Mouse (Mus musculus): ENCODE data around the gene Hivep3. TPM values are rescaled to one million over a fixed set of nuclear protein-coding genes. Genes with fewer than 3 reads are reported as not detected.

Gene Hivep3
- polyA plus RNA-seq, 1 experiment from 2014 or later, result 3.2 TPM

DNA sequence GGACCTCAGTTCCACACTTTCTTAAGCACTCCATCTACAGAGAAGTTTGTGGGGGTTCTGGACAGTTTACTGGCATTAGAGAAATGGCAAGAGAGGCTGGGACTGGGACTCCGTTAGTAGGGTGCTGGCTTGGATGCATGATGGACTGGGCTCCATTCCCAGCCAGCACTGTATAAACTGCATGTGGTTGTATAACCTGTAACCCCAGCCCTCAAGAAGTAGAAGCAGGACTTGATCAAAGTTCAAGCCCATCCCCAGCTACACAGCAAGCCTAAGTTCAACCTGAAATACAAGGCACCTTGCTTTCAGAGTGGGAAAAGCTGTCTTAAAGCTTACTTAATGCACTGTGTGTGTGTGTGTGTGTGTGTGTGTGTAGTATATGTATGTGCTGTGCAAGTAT, 226.3 kb downstream of the Hivep3 start:
- H3K9me3 ChIP-seq, result no peaks in the 10 kb centered on the region
- peak overlapping the region; percentile 86 for H3K27ac ChIP-seq
- WGBS, result 79% methylated on average over 1 of the region's 1 CpGs
- DNase-seq (ENCODE audit: low spot score), result no peak
- H3K4me1 ChIP-seq, result peaks cover 56% of the 10 kb centered on the region
- H3K36me3 ChIP-seq, result no peaks in the 10 kb centered on the region
- no peak overlapping the region for H3K4me3 ChIP-seq
- no peaks in the 10 kb centered on the region for H3K27me3 ChIP-seq (ENCODE audit: insufficient read depth, poor library complexity, severe bottlenecking)

DNA sequence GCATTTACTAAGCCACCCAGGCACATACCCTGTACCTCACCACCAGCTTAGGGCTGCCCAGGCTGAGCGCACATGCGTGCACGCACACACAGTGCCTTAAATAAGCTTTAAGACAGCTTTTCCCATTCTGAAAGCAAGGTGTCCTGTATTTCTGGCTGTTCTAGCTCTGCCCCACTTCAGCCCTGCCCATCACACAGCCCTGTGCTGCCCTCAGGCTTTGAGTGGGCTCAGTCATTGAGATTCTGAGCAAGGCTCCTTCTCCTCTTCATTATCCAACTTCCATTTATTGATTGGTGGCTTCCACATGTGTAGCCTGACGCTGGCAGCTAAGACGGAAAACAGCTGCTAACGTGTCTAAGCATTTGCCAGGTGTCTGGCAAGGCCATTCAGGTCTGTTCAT, 226.9 kb downstream of the Hivep3 start:
- Histone ChIP-seq H3K4me1 (peaks cover 62% of the 10 kb centered on the region), H3K27me3 (ENCODE audit: insufficient read depth, poor library complexity, severe bottlenecking) (no peaks in the 10 kb centered on the region), H3K9me3 (no peaks in the 10 kb centered on the region), H3K4me3 (no peak overlapping the region), H3K36me3 (no peaks in the 10 kb centered on the region), H3K27ac (peak overlapping the region; percentile 86)
- DNase-seq (ENCODE audit: low spot score), result no peak
- WGBS, result 83% methylated on average over 6 of the region's 6 CpGs

DNA sequence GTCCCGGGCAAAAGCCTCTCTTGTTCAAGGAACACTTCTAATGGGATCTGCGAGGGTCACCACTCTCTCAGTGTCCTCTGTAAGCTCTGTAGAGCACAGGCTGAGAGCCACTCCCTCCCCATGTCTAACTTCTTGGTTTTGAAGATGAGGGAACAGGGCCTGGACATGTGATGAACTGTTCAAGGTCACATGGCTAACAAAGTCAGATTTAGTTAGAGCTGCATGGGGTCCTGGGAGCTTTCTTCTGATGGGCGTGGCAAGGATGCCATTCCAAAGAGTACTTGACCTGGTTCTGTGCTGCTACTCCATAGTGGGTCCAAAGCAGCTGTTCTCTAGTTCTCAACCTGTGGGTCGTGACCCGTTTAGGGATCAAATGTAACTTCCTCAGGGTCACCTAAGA, 227.6 kb downstream of the Hivep3 start:
- H3K27ac ChIP-seq, result 0 out of 2 replicates have a peak overlapping the region, but pooled peaks have one; percentile 86
- H3K27me3 ChIP-seq (ENCODE audit: insufficient read depth, poor library complexity, severe bottlenecking), result no peaks in the 10 kb centered on the region
- WGBS, result 72% methylated on average over 5 of the region's 5 CpGs
- no peak for DNase-seq (ENCODE audit: low spot score)
- peaks cover 64% of the 10 kb centered on the region for H3K4me1 ChIP-seq
- H3K9me3 ChIP-seq, result no peaks in the 10 kb centered on the region
- H3K36me3 ChIP-seq, result no peaks in the 10 kb centered on the region
- no peak overlapping the region for H3K4me3 ChIP-seq

DNA sequence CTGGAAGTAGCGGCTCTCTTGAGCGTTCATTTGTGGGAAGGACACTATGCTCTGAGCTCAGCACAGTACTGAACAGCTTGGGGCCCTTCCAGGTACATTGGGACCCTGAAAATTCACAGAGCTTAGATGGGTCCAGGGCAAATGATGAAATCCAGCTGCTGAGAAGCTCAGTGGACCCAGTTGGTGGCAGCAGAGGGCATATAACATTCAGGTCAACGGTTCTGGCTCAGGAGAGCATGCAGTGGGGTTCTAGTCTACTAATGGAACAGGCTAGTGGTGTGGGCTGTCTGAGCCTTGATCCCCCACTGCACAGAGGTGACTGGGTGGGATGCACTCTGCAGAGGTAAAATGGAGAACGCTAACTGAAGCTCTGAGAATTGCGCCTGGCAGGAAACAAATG, 228.5 kb downstream of the Hivep3 start:
- no peaks in the 10 kb centered on the region for H3K27me3 ChIP-seq (ENCODE audit: insufficient read depth, poor library complexity, severe bottlenecking)
- peaks cover 65% of the 10 kb centered on the region for H3K4me1 ChIP-seq
- DNase-seq (ENCODE audit: low spot score), result no peak
- no peak overlapping the region for H3K27ac ChIP-seq
- no peaks in the 10 kb centered on the region for H3K9me3 ChIP-seq
- no peaks in the 10 kb centered on the region for H3K36me3 ChIP-seq
- H3K4me3 ChIP-seq, result no peak overlapping the region
- 68% methylated on average over 5 of the region's 5 CpGs for WGBS

DNA sequence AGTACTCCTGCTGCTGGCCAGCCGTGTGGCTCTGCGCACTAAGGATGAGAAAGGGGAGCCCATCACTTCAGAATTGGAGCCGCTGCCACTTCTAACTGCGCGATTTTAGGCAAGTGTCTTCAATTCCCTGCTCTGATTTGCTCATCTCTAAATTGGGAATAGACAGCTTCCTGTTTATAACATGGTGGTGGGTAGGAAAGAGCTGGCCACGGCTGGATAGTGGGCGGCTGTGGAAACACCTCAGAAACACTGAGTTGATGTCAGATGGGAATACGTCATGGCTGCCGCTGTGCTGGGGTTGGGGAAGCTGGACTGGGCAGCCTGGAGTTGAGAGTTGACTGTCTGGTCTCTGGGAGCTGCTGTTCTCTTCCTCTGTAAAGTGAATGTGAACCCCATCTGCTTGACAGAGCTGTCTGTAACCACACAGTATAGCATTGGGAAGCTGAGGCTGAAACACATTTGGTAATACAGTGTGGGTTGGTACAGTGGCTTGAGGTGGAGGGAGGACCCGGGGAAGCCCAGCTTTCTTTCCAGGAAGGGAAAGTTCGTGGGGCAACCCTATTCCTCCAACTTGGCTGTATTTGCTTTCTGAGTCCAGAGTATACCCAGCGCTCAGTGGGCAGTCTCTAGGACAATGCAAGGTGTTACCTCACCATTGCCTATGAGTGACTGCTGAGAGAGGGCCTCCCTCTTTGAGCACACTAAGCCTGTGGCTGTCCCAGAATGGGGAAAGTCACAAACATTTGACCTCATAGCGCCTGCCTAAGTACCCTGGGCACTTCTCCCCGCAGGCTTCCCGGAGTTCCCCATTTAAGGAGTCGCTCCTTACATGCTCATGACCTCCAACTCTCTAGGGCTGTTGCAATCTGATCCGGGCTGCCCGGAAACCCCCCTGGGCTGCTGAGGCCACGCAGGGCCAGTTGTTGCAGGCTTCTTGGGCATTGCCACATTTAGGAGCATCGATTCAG, 232.8 kb downstream of the Hivep3 start:
- H3K9me3 ChIP-seq, result no peaks in the 10 kb centered on the region
- WGBS, result 49% methylated on average over 20 of the region's 20 CpGs
- H3K27me3 ChIP-seq (ENCODE audit: insufficient read depth, poor library complexity, severe bottlenecking), result peaks cover 14% of the 10 kb centered on the region; the same call in 1 of the 2 replicates
- H3K36me3 ChIP-seq, result no peaks in the 10 kb centered on the region
- peak overlapping the region; percentile 67 for H3K27ac ChIP-seq
- DNase-seq (ENCODE audit: low spot score), result no peak
- no peak overlapping the region for H3K4me3 ChIP-seq
- H3K4me1 ChIP-seq, result peaks cover 66% of the 10 kb centered on the region

DNA sequence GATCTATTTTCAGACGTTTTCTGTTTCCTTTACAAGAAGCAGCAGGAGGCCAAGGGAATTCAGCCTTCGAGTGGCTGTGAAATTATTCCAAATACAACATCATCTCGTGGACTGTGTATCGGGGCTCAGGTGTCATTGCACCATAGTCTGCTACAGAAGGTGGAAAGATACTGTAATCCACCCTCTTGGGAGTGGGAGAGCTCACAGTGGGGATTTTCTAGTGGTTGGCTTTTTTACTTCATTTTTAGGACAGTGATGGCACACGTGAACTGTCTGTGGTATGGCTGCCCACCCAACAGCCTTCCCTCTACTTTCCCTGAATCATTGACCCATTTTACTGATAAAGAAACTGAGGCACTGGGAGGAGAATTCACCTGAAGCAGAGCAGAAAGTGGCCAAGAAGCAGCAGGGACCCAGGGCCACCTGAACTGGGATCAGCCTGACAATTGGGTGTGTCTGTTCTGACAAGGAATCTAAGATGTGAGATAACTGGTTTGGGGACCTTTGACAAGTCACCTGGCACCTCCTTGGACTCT, 233.6 kb downstream of the Hivep3 start:
- H3K4me1 ChIP-seq, result peaks cover 66% of the 10 kb centered on the region
- no peak overlapping the region for H3K4me3 ChIP-seq
- H3K27me3 ChIP-seq (ENCODE audit: insufficient read depth, poor library complexity, severe bottlenecking), result peaks cover 20% of the 10 kb centered on the region; the same call in 1 of the 2 replicates
- 53% methylated on average over 5 of the region's 5 CpGs for WGBS
- H3K27ac ChIP-seq, result peak overlapping the region; percentile 67
- no peaks in the 10 kb centered on the region for H3K36me3 ChIP-seq
- no peak for DNase-seq (ENCODE audit: low spot score)
- no peaks in the 10 kb centered on the region for H3K9me3 ChIP-seq

DNA sequence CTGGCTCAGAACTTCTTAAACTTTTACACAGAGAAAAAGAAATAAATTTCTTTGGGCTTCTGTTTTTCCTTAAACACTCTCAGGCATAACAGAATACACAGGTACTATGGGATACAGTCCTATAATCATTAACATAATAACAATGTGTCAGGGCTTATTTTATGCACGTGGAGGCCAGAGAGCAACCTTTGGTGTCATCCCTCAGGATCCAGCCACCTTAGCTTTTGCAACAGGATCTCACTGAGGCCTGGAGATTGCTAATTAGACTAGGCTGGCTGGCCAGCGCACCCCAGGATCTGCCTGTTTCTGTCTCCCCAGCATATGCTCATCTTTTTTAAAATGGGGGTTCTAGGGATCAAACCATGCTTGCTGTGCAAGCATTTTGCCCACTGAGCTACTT, 234.1 kb downstream of the Hivep3 start:
- 68% methylated on average over 2 of the region's 2 CpGs for WGBS
- Histone ChIP-seq H3K27ac (peak overlapping the region; percentile 37), H3K36me3 (no peaks in the 10 kb centered on the region), H3K9me3 (no peaks in the 10 kb centered on the region), H3K27me3 (ENCODE audit: insufficient read depth, poor library complexity, severe bottlenecking) (peaks cover 20% of the 10 kb centered on the region; the same call in 1 of the 2 replicates), H3K4me1 (peaks cover 66% of the 10 kb centered on the region), H3K4me3 (no peak overlapping the region)
- DNase-seq (ENCODE audit: low spot score), result no peak

DNA sequence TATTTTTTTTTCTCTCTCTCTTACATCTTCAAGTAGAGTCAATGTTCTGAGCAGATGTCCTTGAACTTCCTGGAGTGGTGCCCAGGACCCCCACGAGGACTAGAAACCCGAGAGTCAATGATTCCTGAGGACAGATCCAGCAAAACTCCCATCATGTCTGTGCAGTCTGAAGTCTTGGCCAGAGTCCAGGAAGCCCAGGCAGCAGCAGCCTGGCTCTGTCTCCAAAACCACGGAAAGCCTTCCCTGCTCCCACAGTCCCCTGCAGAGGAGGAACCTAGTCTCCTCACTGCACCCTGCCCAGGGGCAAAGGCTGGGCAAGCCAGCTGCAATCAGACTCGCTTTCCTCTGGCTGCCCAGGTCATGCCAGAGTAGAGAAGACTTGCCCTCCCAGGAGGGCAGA, 234.5 kb downstream of the Hivep3 start:
- peak overlapping the region; percentile 37; the same call in 1 of the 2 replicates for H3K27ac ChIP-seq
- DNase-seq (ENCODE audit: low spot score), result no peak
- no peak overlapping the region for H3K4me3 ChIP-seq
- no peaks in the 10 kb centered on the region for H3K36me3 ChIP-seq
- H3K9me3 ChIP-seq, result no peaks in the 10 kb centered on the region
- WGBS, result 34% methylated on average over 4 of the region's 4 CpGs
- H3K27me3 ChIP-seq (ENCODE audit: insufficient read depth, poor library complexity, severe bottlenecking), result peaks cover 20% of the 10 kb centered on the region; the same call in 1 of the 2 replicates
- H3K4me1 ChIP-seq, result peaks cover 66% of the 10 kb centered on the region

DNA sequence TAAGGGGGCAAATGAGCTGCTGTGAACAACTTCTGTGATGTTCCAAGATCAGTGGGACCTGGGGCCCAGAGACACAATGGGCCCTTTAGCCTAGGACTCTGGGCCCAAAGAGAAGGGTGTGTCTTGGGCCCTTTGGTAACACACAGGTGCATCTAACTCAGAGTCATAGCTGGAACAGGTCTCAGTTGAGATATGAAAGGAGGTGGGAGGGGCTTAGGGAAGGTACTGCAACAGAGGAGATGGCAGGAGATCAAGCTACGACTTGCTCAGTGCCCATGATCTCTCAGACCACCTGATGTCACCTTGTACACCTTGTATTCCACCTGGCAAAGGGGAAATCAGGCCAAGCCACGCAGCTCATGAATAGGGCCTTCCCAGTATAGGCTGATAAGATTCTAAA, 235.3 kb downstream of the Hivep3 start:
- Histone ChIP-seq H3K27ac (0 out of 2 replicates have a peak overlapping the region, but pooled peaks have one; percentile 19), H3K4me3 (no peak overlapping the region), H3K27me3 (ENCODE audit: insufficient read depth, poor library complexity, severe bottlenecking) (peaks cover 22% of the 10 kb centered on the region; the same call in 1 of the 2 replicates), H3K36me3 (no peaks in the 10 kb centered on the region), H3K9me3 (no peaks in the 10 kb centered on the region), H3K4me1 (peaks cover 65% of the 10 kb centered on the region)
- DNase-seq (ENCODE audit: low spot score), result no peak
- 63% methylated on average over 2 of the region's 2 CpGs for WGBS

DNA sequence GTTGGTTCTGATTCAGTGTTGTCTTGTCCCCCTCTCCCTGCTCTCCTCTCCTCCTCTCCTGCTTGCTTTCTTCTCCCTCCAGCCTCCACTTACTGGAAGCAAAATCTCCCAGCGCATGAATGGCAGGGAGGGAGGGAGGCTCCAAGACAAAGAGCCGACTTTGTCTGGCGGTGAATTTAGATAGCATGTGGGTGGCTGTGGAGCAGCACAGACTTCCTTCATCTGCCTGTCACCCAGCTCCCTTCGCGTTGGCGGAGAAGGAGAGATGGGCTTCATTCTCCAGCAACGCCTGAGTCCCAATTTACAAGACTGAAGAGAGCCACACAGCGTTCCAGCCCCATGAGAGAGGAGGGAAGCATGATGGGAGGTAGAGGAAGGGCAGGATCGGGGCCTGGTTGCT, 236.6 kb downstream of the Hivep3 start:
- Histone ChIP-seq H3K4me3 (no peak overlapping the region), H3K27ac (peak overlapping the region; percentile 52; the same call in 1 of the 2 replicates), H3K4me1 (peaks cover 72% of the 10 kb centered on the region), H3K36me3 (no peaks in the 10 kb centered on the region), H3K27me3 (ENCODE audit: insufficient read depth, poor library complexity, severe bottlenecking) (peaks cover 35% of the 10 kb centered on the region; the same call in 1 of the 2 replicates), H3K9me3 (no peaks in the 10 kb centered on the region)
- 36% methylated on average over 9 of the region's 9 CpGs for WGBS
- DNase-seq (ENCODE audit: low spot score), result no peak

DNA sequence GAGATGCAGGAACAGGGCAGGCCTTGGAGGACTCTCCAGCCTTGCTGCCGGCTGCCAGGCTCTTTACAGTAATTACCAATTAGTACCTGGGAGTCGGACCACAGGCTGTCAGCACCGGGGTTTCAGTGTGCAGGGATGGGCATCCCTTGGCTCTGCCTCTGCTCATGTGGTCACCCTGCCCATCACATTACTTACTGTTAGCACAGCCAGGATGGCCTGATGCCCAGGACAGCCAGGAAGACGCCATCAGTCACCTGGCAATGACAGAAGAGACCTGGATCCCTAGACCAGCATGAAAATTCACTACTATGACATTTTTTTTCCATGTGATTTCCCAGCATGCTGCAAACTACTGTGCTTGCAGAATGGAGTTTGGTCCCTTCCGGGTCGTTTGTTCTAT, 238.8 kb downstream of the Hivep3 start:
- Histone ChIP-seq H3K36me3 (no peaks in the 10 kb centered on the region), H3K27me3 (ENCODE audit: insufficient read depth, poor library complexity, severe bottlenecking) (peaks cover 42% of the 10 kb centered on the region), H3K9me3 (no peaks in the 10 kb centered on the region), H3K27ac (no peak overlapping the region), H3K4me1 (peaks cover 62% of the 10 kb centered on the region), H3K4me3 (no peak overlapping the region)
- WGBS, result 72% methylated on average over 6 of the region's 6 CpGs
- DNase-seq (ENCODE audit: low spot score), result no peak

DNA sequence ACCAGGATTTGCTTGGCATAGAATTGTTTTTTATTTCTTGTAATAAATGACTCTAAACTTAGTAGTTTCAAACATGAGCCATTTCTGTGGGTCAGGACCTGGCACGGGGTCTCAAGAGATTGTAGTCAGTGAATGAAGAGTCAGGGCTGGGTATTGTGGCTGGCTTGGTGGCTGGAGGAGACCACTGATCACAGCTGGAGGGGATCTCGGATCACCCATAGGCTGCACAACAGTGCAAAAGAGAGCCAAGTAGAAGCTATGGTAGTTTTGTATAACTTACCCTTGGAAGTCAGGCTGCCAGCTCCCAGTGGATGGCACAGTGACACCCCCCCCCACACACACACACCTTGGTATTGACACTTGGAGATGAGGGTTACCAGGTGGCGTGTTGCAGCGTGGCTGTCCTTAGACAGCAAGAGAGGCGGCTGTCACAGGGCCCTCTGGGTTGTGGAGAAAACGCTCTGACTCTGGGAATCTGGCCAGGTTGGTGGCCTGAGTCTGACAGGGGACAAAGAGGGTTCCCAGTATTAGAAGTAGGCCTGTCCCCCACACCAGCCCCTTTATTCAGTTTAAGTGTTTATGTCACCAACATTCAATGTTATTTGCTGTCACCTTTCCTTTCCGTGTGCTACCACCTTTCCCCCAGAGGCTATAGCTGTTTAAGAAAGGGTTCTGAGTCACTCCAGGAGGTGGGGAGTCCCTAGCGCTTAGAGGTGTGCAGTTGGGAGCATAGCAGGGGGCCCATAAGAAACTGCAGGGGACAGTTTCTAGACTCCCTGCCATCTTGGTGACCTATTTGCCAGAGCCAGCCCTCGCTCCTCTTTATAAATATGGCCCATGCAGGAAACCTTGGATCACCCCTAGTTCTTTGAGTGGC, 240.4 kb downstream of the Hivep3 start:
- Histone ChIP-seq H3K27ac (no peak overlapping the region), H3K4me3 (no peak overlapping the region), H3K36me3 (no peaks in the 10 kb centered on the region), H3K9me3 (no peaks in the 10 kb centered on the region), H3K4me1 (peaks cover 47% of the 10 kb centered on the region), H3K27me3 (ENCODE audit: insufficient read depth, poor library complexity, severe bottlenecking) (peaks cover 50% of the 10 kb centered on the region)
- DNase-seq (ENCODE audit: low spot score), result no peak
- 73% methylated on average over 9 of the region's 9 CpGs for WGBS
